Mouse (Mus musculus): Measurements from ENCODE around the gene Otoa. TPM values are rescaled to one million over a fixed set of nuclear protein-coding genes. Genes with fewer than 3 reads are reported as not detected.

Gene Otoa
- polyA plus RNA-seq, 1 experiment: 0.09 TPM

- Histone ChIP-seq H3K4me1 (no peaks in the 10 kb centered on the region), H3K36me3 (replicated peaks; ENCODE audit: low read length) (no peaks in the 10 kb centered on the region), H3K27me3 (replicated peaks) (peaks cover 16% of the 10 kb centered on the region), H3K4me3 (replicated peaks) (no peak overlapping the region), H3K9me3 (no peaks in the 10 kb centered on the region)
- TF ChIP-seq FLI1 (IDR thresholded peaks at IDR 0.05; ENCODE audit: low read length): no peak
- no peak for TF ChIP-seq GATA1 (IDR thresholded peaks at IDR 0.05; ENCODE audit: borderline replicate concordance, low read length)
Measured at GRCm38 (mm10) chr7:121098614-121099389, 17.4 kb downstream of the Otoa start.

- TF ChIP-seq GATA1 (IDR thresholded peaks at IDR 0.05; ENCODE audit: borderline replicate concordance, low read length) (no peak), FLI1 (IDR thresholded peaks at IDR 0.05; ENCODE audit: low read length) (no peak)
- Histone ChIP-seq H3K27me3 (replicated peaks) (peaks cover 6% of the 10 kb centered on the region), H3K36me3 (replicated peaks; ENCODE audit: low read length) (no peaks in the 10 kb centered on the region)
Measured at GRCm38 (mm10) chr7:121107851-121108250, 26.4 kb downstream of the Otoa start.

GRCm38 (mm10) chr7:121111321-121111720 lies 29.9 kb downstream of the Otoa start:
- Histone ChIP-seq H3K4me3 (replicated peaks) (no peak overlapping the region), H3K27me3 (replicated peaks) (peaks cover 7% of the 10 kb centered on the region)

More at GRCm38 (mm10) chr7:121107851-121108250, 26.4 kb downstream of the Otoa start:
- H3K9me3 ChIP-seq: no peaks in the 10 kb centered on the region
- no peak overlapping the region for H3K4me3 ChIP-seq (replicated peaks)
- H3K4me1 ChIP-seq: no peaks in the 10 kb centered on the region

GRCm38 (mm10) chr7:121111762-121112161 lies 30.3 kb downstream of the Otoa start:
- H3K27me3 ChIP-seq (replicated peaks): peaks cover 8% of the 10 kb centered on the region
- TF ChIP-seq FLI1 (IDR thresholded peaks at IDR 0.05; ENCODE audit: low read length) (no peak), GATA1 (IDR thresholded peaks at IDR 0.05; ENCODE audit: borderline replicate concordance, low read length) (no peak)
- H3K4me1 ChIP-seq: no peaks in the 10 kb centered on the region
- no peak overlapping the region for H3K4me3 ChIP-seq (replicated peaks)
- H3K36me3 ChIP-seq (replicated peaks; ENCODE audit: low read length): no peaks in the 10 kb centered on the region
- H3K9me3 ChIP-seq: peaks cover 6% of the 10 kb centered on the region; the same call in 1 of the 2 replicates

More at GRCm38 (mm10) chr7:121111321-121111720, 29.9 kb downstream of the Otoa start:
- TF ChIP-seq GATA1 (IDR thresholded peaks at IDR 0.05; ENCODE audit: borderline replicate concordance, low read length) (no peak), FLI1 (IDR thresholded peaks at IDR 0.05; ENCODE audit: low read length) (no peak)
- H3K9me3 ChIP-seq: peaks cover 6% of the 10 kb centered on the region; the same call in 1 of the 2 replicates
- H3K4me1 ChIP-seq: no peaks in the 10 kb centered on the region
- H3K36me3 ChIP-seq (replicated peaks; ENCODE audit: low read length): no peaks in the 10 kb centered on the region

- peak overlapping the region; percentile 84 for H3K4me3 ChIP-seq (replicated peaks)
- TF ChIP-seq FLI1 (IDR thresholded peaks at IDR 0.05; ENCODE audit: low read length) (no peak), GATA1 (IDR thresholded peaks at IDR 0.05; ENCODE audit: borderline replicate concordance, low read length) (no peak)
Measured at GRCm38 (mm10) chr7:121120143-121120818, 38.8 kb downstream of the Otoa start.

GRCm38 (mm10) chr7:121130837-121131236 lies 49.4 kb downstream of the Otoa start:
- no peak for TF ChIP-seq FLI1 (IDR thresholded peaks at IDR 0.05; ENCODE audit: low read length)
- H3K4me3 ChIP-seq (replicated peaks): no peak overlapping the region
- H3K9me3 ChIP-seq: peaks cover 10% of the 10 kb centered on the region
- no peaks in the 10 kb centered on the region for H3K4me1 ChIP-seq
- H3K27me3 ChIP-seq (replicated peaks): peaks cover 2% of the 10 kb centered on the region
- H3K36me3 ChIP-seq (replicated peaks; ENCODE audit: low read length): no peaks in the 10 kb centered on the region

More at GRCm38 (mm10) chr7:121120143-121120818, 38.8 kb downstream of the Otoa start:
- Histone ChIP-seq H3K36me3 (replicated peaks; ENCODE audit: low read length) (no peaks in the 10 kb centered on the region), H3K27me3 (replicated peaks) (peaks cover 20% of the 10 kb centered on the region), H3K9me3 (peaks cover 7% of the 10 kb centered on the region; the same call in 1 of the 2 replicates), H3K4me1 (peaks cover 7% of the 10 kb centered on the region)

GRCm38 (mm10) chr7:121141274-121141673 lies 59.8 kb downstream of the Otoa start:
- peaks cover 10% of the 10 kb centered on the region for H3K27me3 ChIP-seq (replicated peaks)
- TF ChIP-seq FLI1 (IDR thresholded peaks at IDR 0.05; ENCODE audit: low read length) (no peak), GATA1 (IDR thresholded peaks at IDR 0.05; ENCODE audit: borderline replicate concordance, low read length) (no peak)
- H3K4me1 ChIP-seq: no peaks in the 10 kb centered on the region
- no peak overlapping the region for H3K4me3 ChIP-seq (replicated peaks)
- H3K36me3 ChIP-seq (replicated peaks; ENCODE audit: low read length): no peaks in the 10 kb centered on the region
- 0 out of 2 replicates have a peak, but pooled peaks cover 3% of the 10 kb centered on the region for H3K9me3 ChIP-seq

- Histone ChIP-seq H3K27me3 (replicated peaks) (no peaks in the 10 kb centered on the region), H3K36me3 (replicated peaks; ENCODE audit: low read length) (no peaks in the 10 kb centered on the region), H3K4me1 (no peaks in the 10 kb centered on the region), H3K9me3 (peaks cover 8% of the 10 kb centered on the region), H3K4me3 (replicated peaks) (no peak overlapping the region)
- no peak for TF ChIP-seq FLI1 (IDR thresholded peaks at IDR 0.05; ENCODE audit: low read length)
- no peak for TF ChIP-seq GATA1 (IDR thresholded peaks at IDR 0.05; ENCODE audit: borderline replicate concordance, low read length)
Measured at GRCm38 (mm10) chr7:121150662-121151061, 69.2 kb downstream of the Otoa start.

GRCm38 (mm10) chr7:121152186-121152585 lies 70.7 kb downstream of the Otoa start:
- TF ChIP-seq FLI1 (IDR thresholded peaks at IDR 0.05; ENCODE audit: low read length): no peak
- TF ChIP-seq GATA1 (IDR thresholded peaks at IDR 0.05; ENCODE audit: borderline replicate concordance, low read length): no peak

GRCm38 (mm10) chr7:121165616-121166015 lies 84.2 kb downstream of the Otoa start:
- Histone ChIP-seq H3K4me1 (no peaks in the 10 kb centered on the region), H3K9me3 (no peaks in the 10 kb centered on the region), H3K4me3 (replicated peaks) (no peak overlapping the region), H3K27me3 (replicated peaks) (no peaks in the 10 kb centered on the region), H3K36me3 (replicated peaks; ENCODE audit: low read length) (no peaks in the 10 kb centered on the region)
- TF ChIP-seq FLI1 (IDR thresholded peaks at IDR 0.05; ENCODE audit: low read length): no peak
- no peak for TF ChIP-seq GATA1 (IDR thresholded peaks at IDR 0.05; ENCODE audit: borderline replicate concordance, low read length)

More at GRCm38 (mm10) chr7:121152186-121152585, 70.7 kb downstream of the Otoa start:
- Histone ChIP-seq H3K9me3 (peaks cover 5% of the 10 kb centered on the region), H3K27me3 (replicated peaks) (no peaks in the 10 kb centered on the region), H3K4me1 (no peaks in the 10 kb centered on the region), H3K4me3 (replicated peaks) (no peak overlapping the region), H3K36me3 (replicated peaks; ENCODE audit: low read length) (no peaks in the 10 kb centered on the region)
